Mouse (Mus musculus): ENCODE data around the gene Wdr38.

GRCm38 (mm10) chr2:38969650-38970049, 27.6 kb upstream of the Wdr38 start:
- TF ChIP-seq POLR2A (IDR thresholded peaks at IDR 0.05; ENCODE audit: control insufficient read depth, low read depth, low read length) (no peak), CTCF (IDR thresholded peaks at IDR 0.05; ENCODE audit: control insufficient read depth, insufficient read depth, insufficient replicate concordance, low read depth, low read length) (no peak)
